Mouse (Mus musculus) stomach, embryonic 14.5 days (tissue): ENCODE measurements around the gene 1810062G17Rik. TPM values are rescaled to one million over a fixed set of nuclear protein-coding genes. Genes with fewer than 3 reads are reported as not detected.

Experiments used
- ATAC-seq: fragments of 200-750 bp; cut with Nextera tagmentation; 2 replicates; pipeline ENCODE4 v1.8.0; 2017; ENCODE audit warnings: low read depth, moderate TSS enrichment; ENCODE audit not compliant: insufficient number of reproducible peaks, insufficient read depth, low FRiP score
- H3K27ac ChIP-seq: fragments of 300-500 bp; sonication (generic); 2 replicates; pipeline ENCODE4 v1.5.1; 2014; ENCODE audit warnings: mild to moderate bottlenecking, low read length, moderate library complexity, mixed read lengths
- H3K27me3 ChIP-seq: fragments of 300-500 bp; sonication (generic); 2 replicates; pipeline ENCODE4 v1.6.1; 2014; ENCODE audit warnings: low read length, control low read depth, mixed read lengths; ENCODE audit not compliant: control insufficient read depth, insufficient read depth
- H3K36me3 ChIP-seq: fragments of 300-500 bp; sonication (generic); 2 replicates; pipeline ENCODE4 v1.6.1; 2014; ENCODE audit warnings: mild to moderate bottlenecking, control low read depth, low read length, moderate library complexity, mixed read lengths; ENCODE audit not compliant: control insufficient read depth, insufficient read depth
- H3K4me1 ChIP-seq: fragments of 300-500 bp; sonication (generic); 2 replicates; pipeline ENCODE4 v1.6.1; 2014; ENCODE audit warnings: low read length, control low read depth, mixed read lengths; ENCODE audit not compliant: control insufficient read depth, insufficient read depth
- H3K4me2 ChIP-seq: fragments of 300-500 bp; sonication (generic); replicated peaks from 2 replicates; pipeline ENCODE4 v1.6.1; 2014; ENCODE audit warnings: low read depth, low read length, control low read depth
- H3K4me3 ChIP-seq: fragments of 300-500 bp; sonication (generic); 2 replicates; pipeline ENCODE4 v1.5.1; 2014; ENCODE audit warnings: low read depth, low read length, control low read depth
- H3K9ac ChIP-seq: fragments of 300-500 bp; sonication (generic); replicated peaks from 2 replicates; pipeline ENCODE4 v1.6.1; 2014; ENCODE audit warnings: low read depth, mild to moderate bottlenecking, control low read depth, low read length, moderate library complexity, mixed read lengths
- H3K9me3 ChIP-seq: fragments of 300-500 bp; sonication (generic); 2 replicates; pipeline ENCODE4 v1.6.1; 2016; ENCODE audit warnings: low read depth, low read length, control low read depth; ENCODE audit not compliant: control insufficient read depth
- WGBS: fragments of 180-500 bp; shearing (Covaris S2); extraction: QIAGEN DNeasy Blood & Tissue Kit; methylation state at CpG from one replicate; pipeline ENCODE4 v1.1.7; 2014; 5-methylcytosine and 5-hydroxymethylcytosine counted together
- polyA plus RNA-seq: library from polyadenylated mRNA; unstranded; fragments of >200 nt; fragmentation: Nextera tagmentation; extraction: Ambion mirVana; gene quantifications from 2 replicates; pipeline ENCODE4 v1.2.1, GENCODE M21; 2014

The 1810062G17Rik gene
- polyA plus RNA-seq, 1 experiment from 2014 or later: 2.1 TPM

DNA sequence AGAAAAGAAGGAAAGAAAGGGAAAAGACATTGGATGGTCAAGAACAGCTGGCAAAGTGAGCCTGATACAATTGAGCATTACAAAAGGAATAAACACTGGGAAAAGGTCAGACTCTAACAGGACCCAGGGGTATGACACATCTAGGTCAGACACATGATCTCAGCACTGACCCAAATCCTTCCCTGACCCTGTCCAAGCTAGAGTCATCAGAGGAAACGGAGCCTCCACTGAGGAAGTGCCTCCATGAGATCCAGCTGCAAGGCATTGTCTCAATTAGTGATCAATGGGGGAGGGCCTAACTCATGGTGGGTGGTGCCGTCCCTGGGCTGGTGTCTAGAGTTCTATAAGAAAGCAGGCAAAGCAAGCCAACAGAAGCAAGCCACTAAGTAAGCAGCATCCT lies 6.9 kb upstream of the 1810062G17Rik start:
- Histone ChIP-seq H3K9ac (no peak overlapping the region), H3K4me3 (no peak overlapping the region), H3K4me2 (no peak overlapping the region), H3K4me1 (no peaks in the 10 kb centered on the region), H3K27ac (no peak overlapping the region), H3K36me3 (peaks cover 5% of the 10 kb centered on the region; the same call in 1 of the 2 replicates), H3K9me3 (no peaks in the 10 kb centered on the region), H3K27me3 (no peaks in the 10 kb centered on the region)
- 63% methylated on average over 2 of the region's 2 CpGs for WGBS
- no peak for ATAC-seq

DNA sequence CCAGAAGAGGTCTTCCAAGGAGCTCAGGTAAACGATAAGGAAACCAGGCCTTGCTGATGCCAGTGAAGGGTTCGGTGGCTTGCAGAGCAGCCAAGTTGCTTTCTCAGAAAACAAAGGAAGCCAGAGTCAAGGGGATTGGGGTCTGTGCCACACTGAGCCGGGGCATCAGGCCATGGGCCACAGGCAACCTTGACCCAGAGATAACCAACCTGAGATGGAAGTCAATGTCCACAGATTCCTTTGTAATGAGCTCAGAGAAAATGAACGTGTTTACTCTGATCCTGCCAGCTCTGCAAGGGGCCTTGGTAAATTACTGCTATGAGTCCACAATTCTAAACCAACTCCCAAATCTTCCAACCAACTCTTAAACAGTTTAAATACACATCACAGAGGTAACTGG lies 3.9 kb upstream of the 1810062G17Rik start:
- Histone ChIP-seq H3K4me3 (no peak overlapping the region), H3K27ac (no peak overlapping the region), H3K4me1 (peaks cover 5% of the 10 kb centered on the region; the same call in 1 of the 2 replicates), H3K9ac (no peak overlapping the region), H3K27me3 (no peaks in the 10 kb centered on the region), H3K36me3 (no peaks in the 10 kb centered on the region), H3K4me2 (no peak overlapping the region), H3K9me3 (no peaks in the 10 kb centered on the region)
- ATAC-seq: no peak
- 56% methylated on average over 4 of the region's 4 CpGs for WGBS

DNA sequence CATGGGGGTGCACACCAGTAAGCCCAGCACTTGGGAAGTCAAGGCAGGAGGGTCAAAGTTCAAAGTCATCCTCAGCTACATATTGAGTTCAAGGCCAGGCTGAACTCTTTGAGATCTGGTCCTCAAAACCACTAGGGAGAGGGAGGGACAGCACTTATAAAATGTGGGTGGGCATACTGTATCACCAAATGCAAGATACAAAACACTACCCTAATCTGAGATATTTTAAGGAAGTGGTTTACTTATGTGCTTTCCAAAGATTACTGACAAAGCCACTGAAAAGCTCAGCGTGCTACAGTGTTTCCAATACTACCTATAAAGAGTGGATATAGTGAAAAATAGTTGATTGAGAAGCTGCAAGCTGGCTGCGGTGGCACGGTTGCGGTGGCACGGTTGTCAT lies 2.5 kb upstream of the 1810062G17Rik start:
- over 99% methylated on average over 5 of the region's 5 CpGs for WGBS
- Histone ChIP-seq H3K36me3 (no peaks in the 10 kb centered on the region), H3K9me3 (no peaks in the 10 kb centered on the region), H3K27ac (no peak overlapping the region), H3K4me3 (no peak overlapping the region), H3K4me2 (no peak overlapping the region), H3K4me1 (peaks cover 5% of the 10 kb centered on the region; the same call in 1 of the 2 replicates), H3K9ac (no peak overlapping the region), H3K27me3 (no peaks in the 10 kb centered on the region)
- ATAC-seq: no peak

DNA sequence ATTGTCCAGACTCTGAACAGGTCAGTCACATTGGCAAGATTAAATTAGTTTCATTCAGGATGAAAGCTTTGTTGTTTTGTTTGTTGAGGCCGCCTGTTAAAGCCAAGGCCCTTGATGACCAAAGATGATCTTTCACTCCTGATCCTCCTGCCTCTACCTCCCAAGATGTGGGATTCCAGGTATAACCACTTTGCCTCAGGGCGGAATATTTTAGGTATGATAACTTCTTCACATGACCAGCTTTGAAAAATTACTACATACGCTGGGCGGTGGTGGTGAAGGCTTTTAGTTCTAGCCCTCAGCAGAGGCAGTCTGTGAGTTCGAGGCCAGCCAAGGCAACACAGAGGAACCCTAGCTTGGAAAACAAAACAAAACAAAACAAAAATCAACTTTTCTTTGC lies 1.3 kb upstream of the 1810062G17Rik start:
- peak overlapping the region; percentile 61 for H3K4me2 ChIP-seq
- H3K4me1 ChIP-seq: peaks cover 5% of the 10 kb centered on the region; the same call in 1 of the 2 replicates
- H3K36me3 ChIP-seq: no peaks in the 10 kb centered on the region
- WGBS: 70% methylated on average over 5 of the region's 5 CpGs
- no peaks in the 10 kb centered on the region for H3K27me3 ChIP-seq
- no peak overlapping the region; the same call in 1 of the 2 replicates for H3K27ac ChIP-seq
- no peaks in the 10 kb centered on the region for H3K9me3 ChIP-seq
- peak overlapping the region; percentile 49 for H3K4me3 ChIP-seq
- ATAC-seq: no peak
- H3K9ac ChIP-seq: no peak overlapping the region

DNA sequence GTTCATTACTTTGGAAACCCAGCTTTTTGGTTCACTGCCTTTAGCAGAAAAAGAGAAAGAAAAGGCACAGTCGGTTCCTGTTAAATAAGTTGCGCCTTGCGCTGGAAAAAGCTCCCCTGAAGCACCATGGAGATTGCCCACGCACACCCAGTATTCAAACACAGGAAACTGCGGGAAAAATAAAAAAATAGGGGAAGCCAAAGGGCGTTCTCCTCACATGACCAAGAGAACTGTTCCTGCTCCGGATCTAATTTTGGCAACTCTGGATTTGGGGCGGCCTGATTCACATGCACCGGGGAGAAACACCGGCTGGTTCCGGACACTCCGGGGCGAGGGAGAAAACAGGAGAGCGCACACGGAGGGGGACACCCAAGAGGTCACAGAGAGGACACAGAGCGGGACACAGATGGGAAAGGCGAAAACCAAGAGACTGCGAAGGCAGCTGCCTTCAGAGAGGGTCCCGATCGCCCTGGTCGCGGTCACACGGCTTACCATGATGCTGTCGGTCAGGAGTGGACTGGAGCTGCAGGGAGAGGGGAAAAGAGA lies 726 bp upstream of the 1810062G17Rik start:
- H3K4me2 ChIP-seq: peak overlapping the region; percentile 61
- peak overlapping the region; percentile 49 for H3K4me3 ChIP-seq
- no peaks in the 10 kb centered on the region for H3K9me3 ChIP-seq
- WGBS: under 1% methylated on average over 24 of the region's 24 CpGs
- H3K36me3 ChIP-seq: no peaks in the 10 kb centered on the region
- H3K9ac ChIP-seq: peak overlapping the region; percentile 44
- no peak for ATAC-seq
- no peaks in the 10 kb centered on the region for H3K27me3 ChIP-seq
- H3K27ac ChIP-seq: peak overlapping the region; percentile 69
- peaks cover 5% of the 10 kb centered on the region; the same call in 1 of the 2 replicates for H3K4me1 ChIP-seq

DNA sequence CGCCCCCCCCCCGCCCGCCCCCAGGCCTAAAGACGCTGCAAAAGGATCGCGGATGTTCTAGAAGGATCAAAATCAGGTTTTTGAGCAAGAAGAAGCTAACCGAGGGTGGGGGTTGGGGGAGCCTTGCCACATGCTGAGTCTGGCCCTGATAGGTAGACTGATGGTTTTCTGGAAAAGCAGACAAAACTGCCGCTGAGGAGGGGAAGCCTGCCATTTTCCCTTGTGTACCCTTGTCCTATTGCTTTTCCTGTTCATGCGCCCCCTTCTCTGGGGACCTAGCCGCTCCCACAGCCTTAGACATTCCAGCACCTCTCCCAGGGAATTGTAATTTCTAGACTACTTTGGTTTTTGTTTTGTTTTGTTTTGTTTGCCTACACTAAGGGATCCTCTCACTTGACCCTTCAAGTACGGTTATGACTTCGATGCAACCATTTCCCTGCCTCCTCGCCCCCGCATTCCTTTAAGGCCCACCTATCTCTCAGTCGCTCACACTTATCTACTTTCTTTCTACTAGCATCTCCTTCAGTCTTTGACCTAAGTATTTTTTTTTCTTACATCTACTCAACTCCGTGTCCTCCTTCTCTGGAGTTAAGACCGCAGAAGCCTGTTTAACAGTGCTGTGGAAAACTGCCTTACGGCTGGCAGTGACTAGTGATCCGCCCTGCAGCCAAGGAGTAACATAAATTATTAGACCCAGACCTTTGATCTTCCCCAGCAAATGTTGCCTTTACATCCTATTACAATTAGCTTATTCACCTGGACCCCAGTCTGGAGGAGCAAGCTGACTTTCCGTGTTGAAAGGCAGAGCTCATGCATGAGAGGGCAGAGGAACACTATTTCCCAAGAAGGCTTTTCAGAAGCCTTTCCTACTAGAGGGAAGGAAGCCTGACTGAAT lies 771 bp downstream of the 1810062G17Rik start:
- H3K4me1 ChIP-seq: peaks cover 5% of the 10 kb centered on the region; the same call in 1 of the 2 replicates
- H3K27ac ChIP-seq: peak overlapping the region; percentile 84
- H3K4me3 ChIP-seq: peak overlapping the region; percentile 49
- peak overlapping the region; percentile 61 for H3K4me2 ChIP-seq
- H3K9me3 ChIP-seq: no peaks in the 10 kb centered on the region
- WGBS: 24% methylated on average over 20 of the region's 20 CpGs
- ATAC-seq: no peak
- H3K36me3 ChIP-seq: no peaks in the 10 kb centered on the region
- H3K9ac ChIP-seq: peak overlapping the region; percentile 44
- H3K27me3 ChIP-seq: no peaks in the 10 kb centered on the region

DNA sequence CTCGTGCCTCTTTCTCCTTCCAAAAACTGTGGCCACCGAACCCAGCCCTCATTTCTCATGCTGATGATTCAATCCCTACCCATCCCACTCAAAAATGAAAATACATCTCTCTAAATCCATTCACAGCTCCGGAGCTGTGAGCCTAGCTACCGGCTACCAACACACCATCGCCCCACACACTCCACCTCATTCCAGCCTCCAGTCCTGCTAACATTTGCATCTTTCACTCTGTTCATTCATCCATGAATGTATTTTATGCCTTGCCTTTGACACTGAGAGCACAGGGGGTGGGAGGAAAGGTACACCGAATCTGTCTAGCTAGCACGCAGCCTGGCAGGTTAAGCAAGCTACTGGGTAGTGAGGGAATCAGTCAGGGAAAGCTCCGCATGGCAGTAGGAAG lies 3.0 kb downstream of the 1810062G17Rik start:
- H3K4me1 ChIP-seq: peaks cover 16% of the 10 kb centered on the region; the same call in 1 of the 2 replicates
- H3K36me3 ChIP-seq: no peaks in the 10 kb centered on the region
- H3K9me3 ChIP-seq: no peaks in the 10 kb centered on the region
- H3K27ac ChIP-seq: no peak overlapping the region
- H3K4me2 ChIP-seq: no peak overlapping the region
- WGBS: 88% methylated on average over 8 of the region's 8 CpGs
- H3K27me3 ChIP-seq: no peaks in the 10 kb centered on the region
- no peak overlapping the region for H3K4me3 ChIP-seq
- H3K9ac ChIP-seq: no peak overlapping the region
- no peak for ATAC-seq

DNA sequence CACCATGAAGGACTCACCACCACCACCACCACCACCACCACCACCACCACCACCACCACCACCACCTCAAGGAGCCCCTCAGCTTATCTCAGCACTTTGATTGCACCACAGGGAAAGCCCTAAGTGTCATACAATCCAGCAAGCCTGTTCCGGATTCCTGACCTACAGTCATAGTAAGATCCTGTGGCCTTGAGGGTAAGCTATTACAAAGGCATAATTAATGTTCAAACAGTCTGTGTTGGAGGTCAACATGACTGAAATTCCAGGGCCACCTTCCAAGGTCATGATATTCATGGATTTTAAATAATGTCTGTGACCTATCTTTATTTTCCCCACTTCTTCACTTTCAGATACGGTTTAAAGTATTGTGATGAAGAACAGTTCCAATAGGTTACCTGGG lies 4.7 kb downstream of the 1810062G17Rik start:
- no peaks in the 10 kb centered on the region for H3K27me3 ChIP-seq
- no peak overlapping the region for H3K9ac ChIP-seq
- no peaks in the 10 kb centered on the region for H3K9me3 ChIP-seq
- no peak overlapping the region for H3K27ac ChIP-seq
- H3K36me3 ChIP-seq: no peaks in the 10 kb centered on the region
- no peak overlapping the region for H3K4me3 ChIP-seq
- 78% methylated on average over 2 of the region's 2 CpGs for WGBS
- peaks cover 16% of the 10 kb centered on the region; the same call in 1 of the 2 replicates for H3K4me1 ChIP-seq
- ATAC-seq: no peak
- no peak overlapping the region for H3K4me2 ChIP-seq
